Mouse (Mus musculus) thymus, postnatal 0 days (tissue): ENCODE results near the gene Pepd. TPM values are rescaled to one million over a fixed set of nuclear protein-coding genes. Genes with fewer than 3 reads are reported as not detected.

Source experiments
- microRNA-seq: library from miRNA; unstranded; fragments of <30 nt; microRNA quantifications from one replicate; pipeline ENCODE4, GENCODE M21; 2016; ENCODE audit warnings: borderline number of aligned reads
- polyA plus RNA-seq: library from polyadenylated mRNA; unstranded; fragments of >200 nt; fragmentation: Nextera tagmentation; extraction: Ambion mirVana; gene quantifications from 2 replicates; pipeline ENCODE4 v1.2.1, GENCODE M21; 2015

Pepd gene
- polyA plus RNA-seq, 1 experiment from 2014 or later, result 79.5 TPM

Small RNA genes lying within 50 kb of the gene (microRNA-seq; reads per million reads assigned to microRNA genes)
- gene Gm25033, result not detected

Other genes starting within 250 kb of the Pepd start
- gene Chst8, start 99.7 kb upstream of the Pepd start, polyA plus RNA-seq, result 3.6 and 3.8 TPM in 2 replicates
- 40.5 and 43.7 TPM in 2 replicates for gene Cebpg, start 144.2 kb downstream of the Pepd start, polyA plus RNA-seq
- gene Cebpa, start 206.9 kb downstream of the Pepd start, polyA plus RNA-seq, result 5.2 and 6.2 TPM in 2 replicates